Mouse (Mus musculus): ENCODE results near the gene Calcr. TPM values are rescaled to one million over a fixed set of nuclear protein-coding genes. Genes with fewer than 3 reads are reported as not detected.
A peak's percentile ranks its signal among the peaks of the same experiment; 100 is the strongest.

The Calcr gene
- polyA plus RNA-seq (2014; fragmentation: Nextera tagmentation; extraction: Ambion mirVana): 7.3 and 9.3 TPM in 2 replicates

DNA sequence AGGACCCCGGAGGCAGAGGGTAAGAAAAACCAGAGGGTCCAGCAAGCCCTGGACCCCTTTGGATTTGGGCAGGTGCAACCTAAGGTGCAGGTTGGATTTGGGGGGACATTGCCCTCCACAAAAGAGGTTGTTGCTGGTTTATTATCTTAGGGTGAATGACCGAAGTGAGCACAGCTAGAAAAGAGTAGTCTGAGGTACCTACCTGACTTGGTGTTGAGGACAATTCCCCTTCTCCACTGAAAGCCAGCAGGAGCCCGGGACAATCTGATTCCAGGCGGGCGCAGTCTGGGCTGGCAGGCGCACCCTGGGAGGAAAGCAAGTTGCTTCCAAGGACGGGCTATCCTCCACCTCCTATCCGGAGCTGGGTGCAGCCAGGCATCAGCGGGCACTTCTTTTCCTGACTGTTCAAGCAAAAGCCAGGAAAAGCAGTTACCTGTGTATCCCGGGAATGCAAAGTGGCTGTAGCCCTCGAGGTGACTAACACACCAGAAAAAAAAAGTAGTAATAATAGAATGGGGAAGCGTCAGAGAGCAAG, at the start of gene Calcr:
Calcr (minus strand) TSS at position 485 of the 535 bp plus-strand sequence.
- H3K36me3 ChIP-seq (replicated peaks; ENCODE audit: control insufficient read depth, insufficient read depth): no peaks in the 10 kb centered on the region
- H3K4me1 ChIP-seq (replicated peaks; ENCODE audit: control insufficient read depth, insufficient read depth, low read length): no peaks in the 10 kb centered on the region; the same call in 1 of the 2 replicates
- WGBS: 5% methylated on average over 12 of the region's 12 CpGs
- no peaks in the 10 kb centered on the region for H3K9me3 ChIP-seq (ENCODE audit: control insufficient read depth, low read length)
- no peak; the same call in 1 of the 2 replicates for ATAC-seq (ENCODE audit: low FRiP score)
- H3K9ac ChIP-seq: no peak within 1 kb of the TSS
- peak within 1 kb of the TSS; percentile 48 for H3K4me3 ChIP-seq (replicated peaks; ENCODE audit: low read length)
- H3K27me3 ChIP-seq (ENCODE audit: control insufficient read depth, insufficient read depth, low read length): peaks cover 53% of the 10 kb centered on the region
- peak within 1 kb of the TSS; percentile 94 for H3K4me2 ChIP-seq (replicated peaks)
- no peak within 1 kb of the TSS for H3K27ac ChIP-seq
- DNase-seq (ENCODE audit: low spot score): no peak

DNA sequence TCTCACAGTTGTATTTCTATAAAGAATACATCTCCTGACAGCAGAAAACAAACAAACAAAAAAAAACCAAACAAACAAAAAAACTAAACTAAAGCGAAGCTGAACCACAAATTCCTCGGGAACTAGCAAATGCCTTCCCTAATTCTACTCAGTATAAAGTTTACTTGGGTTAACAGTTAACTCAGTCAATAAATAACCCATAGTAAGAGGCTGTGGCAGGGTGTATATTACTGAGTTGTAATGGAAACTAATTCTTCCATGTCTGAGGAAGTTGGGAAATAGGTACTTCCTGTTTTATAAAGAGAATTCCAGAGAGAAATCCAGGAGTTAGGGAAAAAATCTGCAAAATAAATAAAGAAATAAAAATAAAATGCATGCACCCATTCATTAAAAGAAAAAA, 3.0 kb upstream of the Calcr start:
- Histone ChIP-seq H3K9me3 (ENCODE audit: control insufficient read depth, low read length) (no peaks in the 10 kb centered on the region), H3K4me1 (replicated peaks; ENCODE audit: control insufficient read depth, insufficient read depth, low read length) (no peaks in the 10 kb centered on the region; the same call in 1 of the 2 replicates), H3K4me3 (replicated peaks; ENCODE audit: low read length) (no peak overlapping the region), H3K36me3 (replicated peaks; ENCODE audit: control insufficient read depth, insufficient read depth) (no peaks in the 10 kb centered on the region), H3K9ac (no peak overlapping the region), H3K27ac (no peak overlapping the region), H3K27me3 (ENCODE audit: control insufficient read depth, insufficient read depth, low read length) (peaks cover 45% of the 10 kb centered on the region), H3K4me2 (replicated peaks) (no peak overlapping the region)
- 78% methylated on average over 2 of the region's 2 CpGs for WGBS
- DNase-seq (ENCODE audit: low spot score): no peak
- ATAC-seq (ENCODE audit: low FRiP score): no peak

DNA sequence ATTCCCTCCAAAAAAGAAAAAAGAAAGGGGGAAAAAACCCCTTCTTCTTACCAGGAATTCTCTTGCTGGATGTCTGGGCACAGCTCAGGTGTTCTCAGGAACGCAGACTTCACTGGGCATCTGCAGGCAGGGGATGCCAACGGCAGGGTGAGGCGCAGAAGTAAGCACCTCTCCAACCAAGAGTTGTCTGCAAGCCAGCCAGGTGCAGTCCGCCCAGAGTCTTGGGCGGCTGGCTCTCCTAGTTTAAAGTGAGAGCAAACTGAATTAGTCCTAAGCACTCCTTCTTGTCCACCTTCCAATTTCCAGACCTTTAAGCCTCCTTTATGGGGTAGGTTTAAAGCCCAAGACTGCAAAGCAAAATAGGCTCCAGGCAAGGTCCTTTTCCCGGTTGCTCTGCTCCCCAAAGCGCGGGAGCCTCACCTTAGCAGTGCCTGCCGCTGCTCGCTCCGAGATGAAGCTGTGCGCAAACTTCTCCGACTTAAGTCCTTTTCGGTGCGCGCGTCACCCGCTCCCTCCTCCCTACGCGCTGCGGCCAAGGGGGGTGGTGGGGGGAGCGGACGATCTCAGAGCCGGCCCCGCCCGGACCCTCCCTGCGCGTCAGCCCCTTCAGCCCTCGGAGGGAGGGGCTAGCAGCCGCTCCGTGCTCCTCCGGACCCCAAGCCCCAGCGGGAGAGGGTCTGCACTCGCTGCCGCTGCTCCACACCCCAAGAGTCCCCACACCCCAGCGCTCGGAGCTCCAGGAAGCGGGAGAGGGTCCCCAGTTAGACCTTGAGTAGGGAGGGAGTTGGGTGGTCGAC, 1.1 kb downstream of the Calcr start:
- no peaks in the 10 kb centered on the region for H3K36me3 ChIP-seq (replicated peaks; ENCODE audit: control insufficient read depth, insufficient read depth)
- no peak overlapping the region for H3K27ac ChIP-seq
- no peak overlapping the region for H3K9ac ChIP-seq
- WGBS: under 1% methylated on average over 34 of the region's 39 CpGs
- H3K27me3 ChIP-seq (ENCODE audit: control insufficient read depth, insufficient read depth, low read length): peaks cover 53% of the 10 kb centered on the region
- no peaks in the 10 kb centered on the region for H3K9me3 ChIP-seq (ENCODE audit: control insufficient read depth, low read length)
- peak overlapping the region; percentile 94 for H3K4me2 ChIP-seq (replicated peaks)
- DNase-seq (ENCODE audit: low spot score) (no peak), ATAC-seq (ENCODE audit: low FRiP score) (peak; percentile 60)
- H3K4me1 ChIP-seq (replicated peaks; ENCODE audit: control insufficient read depth, insufficient read depth, low read length): no peaks in the 10 kb centered on the region; the same call in 1 of the 2 replicates
- peak overlapping the region; percentile 48 for H3K4me3 ChIP-seq (replicated peaks; ENCODE audit: low read length)

DNA sequence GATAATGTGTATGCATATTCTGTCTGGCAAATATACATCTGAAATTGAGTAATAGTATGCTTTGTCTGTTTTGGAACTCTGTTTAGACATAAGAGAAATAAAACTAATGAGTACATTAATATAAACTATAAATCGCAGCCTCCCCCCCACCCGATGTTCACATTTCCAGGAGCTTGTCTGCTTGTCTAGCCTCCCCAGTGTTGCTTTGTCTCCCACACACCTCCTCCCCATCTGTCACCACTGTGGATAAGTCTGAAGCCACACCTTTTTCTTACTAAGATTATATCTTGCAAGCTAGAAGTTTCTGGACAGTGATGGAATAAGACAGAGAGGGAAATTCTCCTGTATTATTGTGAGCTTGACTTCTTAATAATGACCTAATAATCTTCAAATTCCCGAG, 12.9 kb downstream of the Calcr start:
- Histone ChIP-seq H3K9me3 (ENCODE audit: control insufficient read depth, low read length) (no peaks in the 10 kb centered on the region), H3K4me3 (replicated peaks; ENCODE audit: low read length) (no peak overlapping the region), H3K4me1 (replicated peaks; ENCODE audit: control insufficient read depth, insufficient read depth, low read length) (no peaks in the 10 kb centered on the region), H3K4me2 (replicated peaks) (no peak overlapping the region), H3K27ac (no peak overlapping the region), H3K36me3 (replicated peaks; ENCODE audit: control insufficient read depth, insufficient read depth) (no peaks in the 10 kb centered on the region), H3K27me3 (ENCODE audit: control insufficient read depth, insufficient read depth, low read length) (no peaks in the 10 kb centered on the region), H3K9ac (no peak overlapping the region)
- 85% methylated on average over 3 of the region's 3 CpGs for WGBS
- no peak for ATAC-seq (ENCODE audit: low FRiP score)
- no peak for DNase-seq (ENCODE audit: low spot score)

DNA sequence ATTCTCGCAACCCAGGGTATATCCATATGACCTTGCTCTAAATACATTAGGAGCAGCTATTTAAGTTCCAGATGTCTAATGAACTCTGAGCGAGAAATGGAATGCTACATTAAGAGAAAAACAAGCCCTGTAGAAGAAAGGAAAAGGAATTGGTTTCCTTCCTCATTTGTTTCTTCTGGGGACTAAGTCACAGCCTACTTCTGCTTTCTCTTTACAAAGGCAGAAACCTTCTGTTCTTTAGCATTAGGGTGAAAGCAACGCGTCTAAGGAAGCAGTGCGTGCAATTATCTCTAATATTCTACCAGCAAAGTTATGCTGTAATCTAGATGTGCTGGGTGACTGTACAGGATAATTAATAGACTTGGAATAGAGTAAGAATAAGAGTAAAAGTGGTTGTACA, 14.9 kb downstream of the Calcr start:
- Histone ChIP-seq H3K9me3 (ENCODE audit: control insufficient read depth, low read length) (no peaks in the 10 kb centered on the region), H3K4me3 (replicated peaks; ENCODE audit: low read length) (no peak overlapping the region), H3K27me3 (ENCODE audit: control insufficient read depth, insufficient read depth, low read length) (no peaks in the 10 kb centered on the region), H3K4me1 (replicated peaks; ENCODE audit: control insufficient read depth, insufficient read depth, low read length) (no peaks in the 10 kb centered on the region), H3K27ac (no peak overlapping the region), H3K9ac (no peak overlapping the region), H3K4me2 (replicated peaks) (no peak overlapping the region), H3K36me3 (replicated peaks; ENCODE audit: control insufficient read depth, insufficient read depth) (no peaks in the 10 kb centered on the region)
- DNase-seq (ENCODE audit: low spot score) (no peak), ATAC-seq (ENCODE audit: low FRiP score) (no peak)
- WGBS: 93% methylated on average over 5 of the region's 5 CpGs

DNA sequence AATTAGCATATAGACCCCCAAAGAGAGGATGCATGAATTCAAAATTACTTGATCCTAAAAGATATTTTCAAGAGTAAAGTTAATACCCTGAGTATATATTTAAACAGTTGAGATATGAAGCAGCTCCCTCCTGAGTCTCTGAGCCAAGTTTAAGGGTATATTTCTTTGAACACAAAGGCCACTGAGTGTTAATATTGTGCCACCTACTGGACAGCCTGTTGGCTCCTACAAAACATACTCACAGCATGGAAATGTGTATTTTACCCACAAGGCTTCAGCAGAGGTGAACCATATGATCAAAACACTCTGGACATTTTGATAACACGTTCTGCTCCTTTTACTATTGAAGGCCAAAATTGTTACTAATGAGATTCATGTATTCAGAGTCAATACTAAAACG, 19.0 kb downstream of the Calcr start:
- Histone ChIP-seq H3K9ac (no peak overlapping the region), H3K27me3 (ENCODE audit: control insufficient read depth, insufficient read depth, low read length) (no peaks in the 10 kb centered on the region), H3K4me3 (replicated peaks; ENCODE audit: low read length) (no peak overlapping the region), H3K9me3 (ENCODE audit: control insufficient read depth, low read length) (no peaks in the 10 kb centered on the region), H3K27ac (no peak overlapping the region), H3K4me1 (replicated peaks; ENCODE audit: control insufficient read depth, insufficient read depth, low read length) (no peaks in the 10 kb centered on the region), H3K4me2 (replicated peaks) (no peak overlapping the region), H3K36me3 (replicated peaks; ENCODE audit: control insufficient read depth, insufficient read depth) (no peaks in the 10 kb centered on the region)
- DNase-seq (ENCODE audit: low spot score) (peak; percentile 48), ATAC-seq (ENCODE audit: low FRiP score) (no peak)
- 41% methylated on average over 2 of the region's 2 CpGs for WGBS

DNA sequence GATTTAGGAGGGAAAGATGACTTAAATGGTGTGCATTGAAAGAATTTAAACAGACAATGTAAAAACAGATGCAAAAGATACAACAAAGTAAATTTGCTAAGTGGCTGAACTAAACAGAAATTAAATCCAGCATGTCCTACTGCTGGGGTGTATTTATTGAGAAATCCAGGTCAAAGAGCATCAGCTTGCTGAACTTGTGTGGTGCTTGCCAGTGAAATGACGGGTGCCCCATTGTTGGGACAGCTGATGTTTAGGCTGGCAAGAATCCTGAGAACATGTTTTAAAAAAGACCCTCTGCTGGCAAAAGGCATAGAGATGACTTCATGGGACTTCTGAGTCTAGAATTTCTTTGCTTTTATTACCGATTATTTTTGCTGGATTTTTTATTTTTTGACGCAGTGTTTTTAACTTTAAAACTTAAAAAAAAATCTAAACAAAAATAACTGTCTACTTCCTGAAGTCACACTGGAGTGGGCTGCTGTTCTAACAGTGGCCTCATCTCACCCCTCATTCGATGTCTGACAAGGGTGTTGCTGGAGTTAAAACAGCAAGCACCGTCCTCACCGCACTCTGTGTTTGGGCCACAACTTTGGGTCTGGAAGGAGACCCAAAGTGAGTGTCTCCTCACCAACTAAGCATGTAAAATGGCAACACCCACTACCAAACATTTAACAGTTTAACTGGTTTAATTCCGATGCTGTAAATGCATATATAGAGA, 22.4 kb downstream of the Calcr start:
- Histone ChIP-seq H3K4me1 (replicated peaks; ENCODE audit: control insufficient read depth, insufficient read depth, low read length) (no peaks in the 10 kb centered on the region), H3K9ac (no peak overlapping the region), H3K36me3 (replicated peaks; ENCODE audit: control insufficient read depth, insufficient read depth) (no peaks in the 10 kb centered on the region), H3K27me3 (ENCODE audit: control insufficient read depth, insufficient read depth, low read length) (no peaks in the 10 kb centered on the region), H3K4me2 (replicated peaks) (no peak overlapping the region), H3K27ac (no peak overlapping the region), H3K9me3 (ENCODE audit: control insufficient read depth, low read length) (no peaks in the 10 kb centered on the region), H3K4me3 (replicated peaks; ENCODE audit: low read length) (no peak overlapping the region)
- no peak for ATAC-seq (ENCODE audit: low FRiP score)
- no peak for DNase-seq (ENCODE audit: low spot score)
- 80% methylated on average over 7 of the region's 7 CpGs for WGBS

DNA sequence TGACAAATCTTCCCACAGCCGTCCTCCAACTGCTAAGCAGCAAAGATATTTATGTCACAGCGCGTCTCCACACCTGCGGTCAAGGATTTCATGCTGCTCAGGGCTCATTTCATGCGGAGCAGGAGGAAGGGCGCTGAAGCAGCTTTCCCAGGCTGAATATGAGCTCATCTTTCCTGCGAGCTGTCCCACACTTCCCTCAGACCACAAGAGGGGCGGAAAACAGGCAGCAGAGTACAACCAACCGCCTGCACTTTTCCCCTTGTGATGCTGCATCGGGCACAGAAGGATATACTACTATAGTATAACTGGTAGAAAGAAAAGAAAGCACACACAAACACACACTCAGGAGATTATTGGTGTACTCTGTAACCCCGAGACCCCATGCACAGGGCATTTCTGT, 23.2 kb downstream of the Calcr start:
- WGBS: 50% methylated on average over 11 of the region's 11 CpGs
- no peaks in the 10 kb centered on the region for H3K36me3 ChIP-seq (replicated peaks; ENCODE audit: control insufficient read depth, insufficient read depth)

DNA sequence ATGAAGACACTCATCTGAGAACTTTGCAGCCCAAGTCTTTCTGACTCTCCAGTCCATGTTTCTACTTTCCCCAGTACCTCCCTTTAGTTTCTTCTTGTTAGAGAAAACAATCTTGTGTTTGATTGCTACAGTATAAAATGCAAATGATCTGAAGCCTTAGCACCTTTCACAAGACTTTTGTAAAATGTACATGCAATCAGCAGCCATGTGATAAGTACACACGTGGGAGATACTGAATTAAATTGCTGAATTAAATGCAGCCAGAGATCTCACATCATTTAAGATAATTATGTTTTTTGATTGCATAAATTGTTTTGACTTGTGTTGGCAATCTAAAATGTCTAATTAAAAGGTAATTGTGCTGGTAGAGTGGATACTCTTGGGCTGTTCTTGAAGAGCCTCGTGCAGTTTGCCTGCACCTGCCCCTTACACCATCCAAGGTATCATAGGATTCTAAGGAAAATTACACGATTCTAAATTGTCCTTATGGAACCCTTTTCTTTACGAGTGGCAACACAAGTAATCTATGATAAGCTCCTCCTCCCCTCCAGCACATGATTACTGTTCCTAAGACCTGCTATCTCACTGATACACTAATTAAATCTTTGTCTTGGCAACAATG, 34.2 kb downstream of the Calcr start:
- Histone ChIP-seq H3K4me1 (replicated peaks; ENCODE audit: control insufficient read depth, insufficient read depth, low read length) (no peaks in the 10 kb centered on the region), H3K27me3 (ENCODE audit: control insufficient read depth, insufficient read depth, low read length) (no peaks in the 10 kb centered on the region), H3K4me2 (replicated peaks) (no peak overlapping the region), H3K36me3 (replicated peaks; ENCODE audit: control insufficient read depth, insufficient read depth) (no peaks in the 10 kb centered on the region), H3K27ac (no peak overlapping the region), H3K9ac (no peak overlapping the region), H3K4me3 (replicated peaks; ENCODE audit: low read length) (no peak overlapping the region), H3K9me3 (ENCODE audit: control insufficient read depth, low read length) (no peaks in the 10 kb centered on the region)
- 71% methylated on average over 4 of the region's 4 CpGs for WGBS
- DNase-seq (ENCODE audit: low spot score) (no peak), ATAC-seq (ENCODE audit: low FRiP score) (peak; percentile 81)

More for the DNA sequence above, 23.2 kb downstream of the Calcr start:
- H3K9ac ChIP-seq: no peak overlapping the region
- DNase-seq (ENCODE audit: low spot score) (no peak), ATAC-seq (ENCODE audit: low FRiP score) (no peak)
- no peaks in the 10 kb centered on the region for H3K9me3 ChIP-seq (ENCODE audit: control insufficient read depth, low read length)
- H3K27me3 ChIP-seq (ENCODE audit: control insufficient read depth, insufficient read depth, low read length): no peaks in the 10 kb centered on the region
- H3K4me3 ChIP-seq (replicated peaks; ENCODE audit: low read length): no peak overlapping the region
- H3K27ac ChIP-seq: no peak overlapping the region
- no peak overlapping the region for H3K4me2 ChIP-seq (replicated peaks)
- H3K4me1 ChIP-seq (replicated peaks; ENCODE audit: control insufficient read depth, insufficient read depth, low read length): no peaks in the 10 kb centered on the region

All from hindbrain, embryonic 14.5 days (tissue).